8 mouse cellular contexts compared by ENCODE assay signal in genomic region chr11:49848080-49848815, GRCm38 (mm10). TPM values are rescaled to one million over a fixed set of nuclear protein-coding genes. Genes with fewer than 3 reads are reported as not detected.
DNase-seq lines count a peak whose midpoint lies in the region; ATAC-seq and TF ChIP-seq lines count a peak whose summit lies in the region.

No protein-coding gene starts in this region.

- H3K4me2 ChIP-seq in lung, embryonic 16.5 days (ENCODE audit: low read depth, low read length): peak overlapping the region; percentile 30; the same call in 1 of the 2 replicates
- H3K4me2 ChIP-seq in hindbrain, embryonic 11.5 days (replicated peaks; ENCODE audit: low read depth, low read length): no peak overlapping the region
- H3K4me2 ChIP-seq in stomach, embryonic 16.5 days (ENCODE audit: low read depth, low read length): peak overlapping the region; percentile 87

- H3K4me3 ChIP-seq in lung, embryonic 16.5 days (ENCODE audit: low read length): no peak overlapping the region
- H3K4me3 ChIP-seq in lung, adult 2 months (replicated peaks; ENCODE audit: extremely low read depth, low read depth, low read length): no peak overlapping the region
- no peak overlapping the region for H3K4me3 ChIP-seq in hindbrain, embryonic 11.5 days (ENCODE audit: low read depth, low read length)
- no peak overlapping the region; the same call in 1 of the 2 replicates for H3K4me3 ChIP-seq in liver, adult 2 months (ENCODE audit: insufficient read depth, low read depth, low read length)
- no peak overlapping the region for H3K4me3 ChIP-seq in stomach, embryonic 16.5 days (replicated peaks; ENCODE audit: low read length)

- no peak for ATAC-seq in lung, embryonic 16.5 days (ENCODE audit: low read depth)
- peak; percentile 26; the same call in 1 of the 2 replicates for ATAC-seq in common myeloid progenitor, adult 5-6 weeks (replicated peaks; ENCODE audit: low read depth, poor library complexity, severe bottlenecking)
- ATAC-seq in hindbrain, embryonic 11.5 days (ENCODE audit: low FRiP score): no peak
- no peak for ATAC-seq in stomach, embryonic 16.5 days (ENCODE audit: insufficient read depth, low FRiP score)
- ATAC-seq in CD4-positive, CD25-positive, alpha-beta regulatory T cell, adult 4 months: no peak

- H3K27ac ChIP-seq in lung, embryonic 16.5 days (ENCODE audit: low read length): 0 out of 2 replicates have a peak overlapping the region, but pooled peaks have one; percentile 12
- no peak overlapping the region for H3K27ac ChIP-seq in hindbrain, embryonic 11.5 days (ENCODE audit: low read depth, low read length)
- H3K27ac ChIP-seq in liver, adult 2 months (replicated peaks; ENCODE audit: insufficient read depth, low read depth, low read length): peak overlapping the region; percentile 36
- H3K27ac ChIP-seq in stomach, embryonic 16.5 days (ENCODE audit: low read length): no peak overlapping the region

- no peak for TF ChIP-seq CTCF in lung, adult 2 months (IDR thresholded peaks at IDR 0.05; ENCODE audit: insufficient read depth, low read length)
- TF ChIP-seq CTCF in liver, adult 2 months (IDR thresholded peaks at IDR 0.05; ENCODE audit: low read depth, low read length): no peak

- DNase-seq in lung, adult 2 months: no peak
- DNase-seq in hindbrain, embryonic 11.5 days (ENCODE audit: low spot score): peak; percentile 4
- peak; percentile 64 for DNase-seq in liver, adult 2 months (ENCODE audit: extremely low read depth, low read depth, low spot score)
- DNase-seq in right cerebral cortex, adult 2 months (ENCODE audit: low spot score in 2 of 2): no peak

- peaks cover 17% of the 10 kb centered on the region for H3K4me1 ChIP-seq in lung, embryonic 16.5 days (replicated peaks; ENCODE audit: control insufficient read depth, insufficient read depth, low read length)
- peaks cover 16% of the 10 kb centered on the region for H3K4me1 ChIP-seq in lung, adult 2 months (ENCODE audit: control insufficient read depth, insufficient read depth, low read length)
- H3K4me1 ChIP-seq in hindbrain, embryonic 11.5 days (replicated peaks; ENCODE audit: control insufficient read depth, insufficient read depth, low read length): no peaks in the 10 kb centered on the region
- H3K4me1 ChIP-seq in liver, adult 2 months (ENCODE audit: control insufficient read depth, insufficient read depth, low read length): peaks cover 9% of the 10 kb centered on the region
- H3K4me1 ChIP-seq in stomach, embryonic 16.5 days (ENCODE audit: control insufficient read depth, insufficient read depth, low read length): peaks cover 21% of the 10 kb centered on the region

- no peaks in the 10 kb centered on the region for H3K9me3 ChIP-seq in lung, embryonic 16.5 days (ENCODE audit: control insufficient read depth, low read length)
- no peaks in the 10 kb centered on the region for H3K9me3 ChIP-seq in hindbrain, embryonic 11.5 days (ENCODE audit: control insufficient read depth, low read length)
- no peaks in the 10 kb centered on the region for H3K9me3 ChIP-seq in stomach, embryonic 16.5 days (replicated peaks; ENCODE audit: control insufficient read depth, low read length)

- no peaks in the 10 kb centered on the region for H3K27me3 ChIP-seq in lung, embryonic 16.5 days (ENCODE audit: control insufficient read depth, insufficient read depth, low read depth, low read length)
- no peaks in the 10 kb centered on the region for H3K27me3 ChIP-seq in hindbrain, embryonic 11.5 days (ENCODE audit: control insufficient read depth, insufficient read depth, low read length)
- H3K27me3 ChIP-seq in liver, adult 2 months (ENCODE audit: control insufficient read depth, insufficient read depth, low read length): no peaks in the 10 kb centered on the region
- no peaks in the 10 kb centered on the region for H3K27me3 ChIP-seq in stomach, embryonic 16.5 days (ENCODE audit: control insufficient read depth, insufficient read depth, low read length)

- TF ChIP-seq POLR2A in lung, adult 2 months (IDR thresholded peaks at IDR 0.05; ENCODE audit: borderline replicate concordance, extremely low read depth, low read depth, low read length): no peak
- no peak for TF ChIP-seq POLR2A in liver, adult 2 months (IDR thresholded peaks at IDR 0.05; ENCODE audit: extremely low read depth, insufficient read depth, low read length)

- H3K36me3 ChIP-seq in lung, embryonic 16.5 days (ENCODE audit: control insufficient read depth, insufficient read depth, low read length): peaks cover 2% of the 10 kb centered on the region; the same call in 1 of the 2 replicates
- H3K36me3 ChIP-seq in hindbrain, embryonic 11.5 days (ENCODE audit: control insufficient read depth, insufficient read depth, low read length): no peaks in the 10 kb centered on the region
- H3K36me3 ChIP-seq in liver, adult 2 months (ENCODE audit: control insufficient read depth, insufficient read depth, low read length): no peaks in the 10 kb centered on the region
- H3K36me3 ChIP-seq in stomach, embryonic 16.5 days (ENCODE audit: control insufficient read depth, insufficient read depth, low read length): no peaks in the 10 kb centered on the region

- H3K9ac ChIP-seq in lung, embryonic 16.5 days (ENCODE audit: low read length): peak overlapping the region; percentile 42
- no peak overlapping the region for H3K9ac ChIP-seq in hindbrain, embryonic 11.5 days (ENCODE audit: low read depth, low read length)
- H3K9ac ChIP-seq in liver, adult 2 months (ENCODE audit: low read depth, low read length): peak overlapping the region; percentile 32
- H3K9ac ChIP-seq in stomach, embryonic 16.5 days (ENCODE audit: low read length): peak overlapping the region; percentile 46

- WGBS in lung, embryonic 16.5 days: 60% methylated on average over 4 of the region's 4 CpGs
- 45% methylated on average over 4 of the region's 4 CpGs for WGBS in lung, adult 2 months
- WGBS in hindbrain, embryonic 11.5 days: 77% methylated on average over 4 of the region's 4 CpGs
- WGBS in liver, adult 2 months: 7% methylated on average over 4 of the region's 4 CpGs
- 64% methylated on average over 4 of the region's 4 CpGs for WGBS in stomach, embryonic 16.5 days

- H3K79me2 ChIP-seq in liver, adult 2 months (ENCODE audit: control insufficient read depth, insufficient read depth, low read length): peaks cover 20% of the 10 kb centered on the region; the same call in 1 of the 2 replicates

RNA-seq across cellular contexts. Expression of gene Mapk9, which starts 1.7 kb away (rescaled TPM):
- 33.0 and 33.7 TPM in 2 replicates for polyA plus RNA-seq in lung, embryonic 16.5 days (2015; fragmentation: Nextera tagmentation; extraction: Ambion mirVana)
- polyA plus RNA-seq in lung, adult 2 months (2012; rRNA removed): 18.5 and 22.9 TPM in 2 replicates
- total RNA-seq in common myeloid progenitor, adult 5-6 weeks (2017): 51.6 and 60.3 TPM in 2 replicates
- polyA plus RNA-seq in hindbrain, embryonic 11.5 days (2014; fragmentation: Nextera tagmentation; extraction: Ambion mirVana): 49.3 and 52.9 TPM in 2 replicates
- 25.9 and 30.9 TPM in 2 replicates for total RNA-seq in liver, adult 2 months (2014; rRNA removed)
- polyA plus RNA-seq in liver, adult 2 months (2012; rRNA removed): 15.6 and 16.2 TPM in 2 replicates
- polyA plus RNA-seq in stomach, embryonic 16.5 days (2015; fragmentation: Nextera tagmentation; extraction: Ambion mirVana): 26.5 and 31.1 TPM in 2 replicates
- polyA plus RNA-seq in CD4-positive, CD25-positive, alpha-beta regulatory T cell, adult 4 months (2017; shearing (Covaris generic)): 10 to 100 TPM; 16.0 to 18.5 TPM

RNA-seq across cellular contexts. Expression of gene Rasgef1c, which starts 53.4 kb away (rescaled TPM):
- polyA plus RNA-seq in lung, embryonic 16.5 days (2015; fragmentation: Nextera tagmentation; extraction: Ambion mirVana): 0.23 TPM in 1 of 2 replicates, not detected in the other
- 0.26 and 0.91 TPM in 2 replicates for polyA plus RNA-seq in lung, adult 2 months (2012; rRNA removed)
- total RNA-seq in common myeloid progenitor, adult 5-6 weeks (2017): 0.59 and 0.68 TPM in 2 replicates
- 4.5 and 4.6 TPM in 2 replicates for polyA plus RNA-seq in hindbrain, embryonic 11.5 days (2014; fragmentation: Nextera tagmentation; extraction: Ambion mirVana)
- total RNA-seq in liver, adult 2 months (2014; rRNA removed): not detected in 2 replicates
- polyA plus RNA-seq in liver, adult 2 months (2012; rRNA removed): not detected in 2 replicates
- polyA plus RNA-seq in stomach, embryonic 16.5 days (2015; fragmentation: Nextera tagmentation; extraction: Ambion mirVana): 0.40 and 0.50 TPM in 2 replicates
- polyA plus RNA-seq in CD4-positive, CD25-positive, alpha-beta regulatory T cell, adult 4 months (2017; shearing (Covaris generic)): under 1 TPM; 0.35 to 0.39 TPM

RNA-seq across cellular contexts. Expression of gene Gfpt2, which starts 54.3 kb away (rescaled TPM):
- 9.7 and 11.8 TPM in 2 replicates for polyA plus RNA-seq in lung, embryonic 16.5 days (2015; fragmentation: Nextera tagmentation; extraction: Ambion mirVana)
- 7.0 and 8.8 TPM in 2 replicates for polyA plus RNA-seq in lung, adult 2 months (2012; rRNA removed)
- total RNA-seq in common myeloid progenitor, adult 5-6 weeks (2017): 0.97 and 2.5 TPM in 2 replicates
- polyA plus RNA-seq in hindbrain, embryonic 11.5 days (2014; fragmentation: Nextera tagmentation; extraction: Ambion mirVana): 13.0 and 14.5 TPM in 2 replicates
- total RNA-seq in liver, adult 2 months (2014; rRNA removed): 0.28 and 0.34 TPM in 2 replicates
- polyA plus RNA-seq in liver, adult 2 months (2012; rRNA removed): 0.20 and 0.22 TPM in 2 replicates
- polyA plus RNA-seq in stomach, embryonic 16.5 days (2015; fragmentation: Nextera tagmentation; extraction: Ambion mirVana): 9.4 and 9.6 TPM in 2 replicates
- 1 to 10 TPM; 1.9 to 3.2 TPM for polyA plus RNA-seq in CD4-positive, CD25-positive, alpha-beta regulatory T cell, adult 4 months (2017; shearing (Covaris generic))

Comparison
In these comparisons a context has a peak if more than half of its experiments do, and no peak if none do; other contexts are left out.
1. H3K27ac ChIP-seq: peak in lung, embryonic 16.5 days (single experiment) and liver, adult 2 months (single experiment); none in hindbrain, embryonic 11.5 days (single experiment) and stomach, embryonic 16.5 days (single experiment).
2. DNase-seq: peak in hindbrain, embryonic 11.5 days (single experiment) and liver, adult 2 months (single experiment); none in lung, adult 2 months (single experiment) and right cerebral cortex, adult 2 months (0 of 2).